Mouse (Mus musculus): ENCODE measurements around the gene Unc5a. TPM values are rescaled to one million over a fixed set of nuclear protein-coding genes. Genes with fewer than 3 reads are reported as not detected.
A peak's percentile ranks its signal among the peaks of the same experiment; 100 is the strongest.

Unc5a gene
- total RNA-seq, 1 experiment from 2014 or later: 7.2 TPM

DNA sequence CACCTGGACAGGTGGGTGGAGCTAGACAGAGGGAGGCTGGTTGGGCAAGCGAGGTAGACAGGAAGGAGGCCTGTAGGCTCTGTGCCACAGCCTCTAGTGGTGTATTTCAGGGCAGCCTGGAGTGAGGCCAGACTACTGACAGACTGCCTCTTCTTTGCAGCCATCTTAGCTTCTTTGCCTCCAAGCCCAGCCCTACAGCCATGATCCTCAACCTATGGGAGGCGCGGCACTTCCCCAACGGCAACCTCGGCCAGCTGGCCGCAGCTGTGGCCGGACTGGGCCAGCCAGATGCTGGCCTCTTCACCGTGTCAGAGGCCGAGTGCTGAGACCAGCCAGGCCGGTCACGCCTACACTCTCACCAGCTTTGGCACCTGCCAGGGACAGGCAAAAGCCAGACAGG lies 55.4 kb downstream of the Unc5a start:
- DNase-seq: peak; percentile 36

DNA sequence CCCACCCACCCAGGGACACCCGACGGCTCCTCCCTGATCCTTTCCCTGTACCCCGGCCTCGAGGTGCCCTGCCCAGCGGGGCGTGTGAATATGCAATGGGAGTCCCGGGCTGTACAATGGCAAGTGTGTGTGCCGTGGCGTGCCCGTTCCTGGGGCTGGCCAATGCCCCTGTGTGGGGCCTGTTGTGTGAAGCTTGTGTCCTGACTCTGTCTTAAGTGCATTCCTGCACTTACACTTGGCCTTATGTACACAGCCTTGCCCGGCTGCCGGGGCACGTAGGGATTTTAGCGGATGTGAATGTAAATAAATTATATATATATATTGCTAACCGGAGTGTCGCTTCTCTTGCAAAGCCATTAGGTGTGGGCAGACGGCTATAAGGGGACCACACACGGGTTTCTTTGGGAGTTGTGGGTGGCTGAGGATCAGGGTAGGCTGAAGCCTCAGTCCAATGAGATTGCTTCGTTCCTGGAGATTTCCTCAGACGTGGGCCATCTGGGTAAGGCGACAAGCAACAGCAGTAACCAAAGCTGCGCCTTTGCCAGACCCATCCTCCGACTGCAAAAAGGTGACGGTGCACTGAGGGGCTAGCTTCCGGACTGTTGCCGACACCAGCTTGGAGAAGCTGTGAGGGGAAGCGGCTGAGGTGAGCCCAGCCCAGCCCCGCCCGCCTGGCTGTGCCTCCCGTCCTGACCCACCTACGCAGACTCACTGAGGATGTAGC lies 56.6 kb downstream of the Unc5a start:
- DNase-seq: no peak

DNA sequence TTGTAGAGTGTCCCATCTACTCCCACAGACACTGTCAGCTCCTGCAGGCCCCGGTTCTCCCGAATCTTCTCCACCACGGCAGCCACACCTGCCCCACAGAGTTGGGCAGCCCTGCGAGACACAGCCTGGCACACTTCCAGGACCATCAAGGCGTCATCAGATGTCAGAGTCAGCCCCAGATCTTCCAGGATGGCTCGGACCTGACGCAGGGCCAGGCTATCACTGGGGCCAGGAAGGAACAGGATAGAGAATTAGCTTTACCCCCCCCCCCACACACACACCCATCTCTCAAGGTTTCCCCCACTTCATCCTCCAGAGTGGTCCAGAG lies 57.2 kb downstream of the Unc5a start:
- no peak for DNase-seq

DNA sequence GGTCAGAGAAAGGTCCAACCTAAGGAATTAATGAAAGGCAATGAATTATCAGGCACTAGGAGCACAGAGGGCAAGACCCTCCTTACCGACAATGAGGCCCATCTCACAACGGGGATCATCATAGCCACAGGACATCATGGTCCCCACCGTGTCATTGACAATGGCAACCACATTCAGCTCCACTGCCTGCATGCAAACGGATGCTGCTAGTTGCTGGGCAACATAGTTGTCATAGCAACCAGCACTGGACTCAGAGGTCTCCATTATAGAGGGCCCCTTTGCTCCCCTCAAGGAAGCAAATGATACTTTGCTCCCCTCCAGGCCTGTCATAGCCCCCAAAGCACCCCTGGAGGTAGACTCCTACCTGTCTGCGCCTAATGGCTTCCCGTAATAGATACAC lies 59.4 kb downstream of the Unc5a start:
- DNase-seq: no peak

DNA sequence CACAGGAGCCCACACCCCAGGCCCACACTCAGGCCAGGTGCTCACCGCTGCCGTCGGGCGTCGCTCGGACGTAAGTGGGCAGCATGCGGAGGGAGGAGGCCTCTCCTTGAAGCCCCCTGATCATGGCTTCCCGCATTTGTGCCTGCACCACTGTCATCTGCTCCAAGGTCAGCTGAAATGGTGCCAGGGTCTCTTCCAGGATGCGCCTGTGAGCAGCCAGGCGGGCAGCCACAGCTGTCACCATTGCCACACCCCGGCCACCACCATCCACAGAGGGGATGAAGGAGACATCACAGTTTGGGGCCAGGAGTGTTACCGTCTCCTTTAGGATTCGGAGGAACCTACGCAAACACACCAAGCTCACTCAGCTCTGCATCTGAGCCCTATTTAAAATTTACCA lies 61.9 kb downstream of the Unc5a start:
- DNase-seq: no peak

DNA sequence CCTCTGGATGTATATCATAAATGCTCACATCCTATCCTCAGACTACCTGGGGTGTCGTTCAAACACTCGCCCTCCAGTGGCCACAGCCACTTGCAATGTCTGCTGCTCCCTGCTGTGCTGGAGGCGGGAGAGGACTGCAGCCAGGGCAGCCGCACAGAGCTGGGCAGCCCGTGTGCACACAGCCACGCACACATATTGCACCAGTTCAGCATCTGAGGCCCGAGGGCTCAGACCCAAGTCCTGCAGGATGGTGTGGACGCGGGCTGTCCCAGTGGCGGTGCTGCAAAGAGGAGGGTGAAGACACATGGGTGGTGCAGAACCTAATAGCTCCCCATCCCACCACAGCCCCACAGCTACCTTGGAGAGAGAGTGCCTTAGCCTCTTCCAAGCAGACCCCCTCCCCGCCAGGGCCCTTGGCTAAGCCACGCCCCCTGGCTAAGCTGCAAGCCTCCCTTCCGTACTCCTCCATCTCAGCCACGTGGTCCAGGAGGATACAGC lies 62.8 kb downstream of the Unc5a start:
- no peak for DNase-seq

DNA sequence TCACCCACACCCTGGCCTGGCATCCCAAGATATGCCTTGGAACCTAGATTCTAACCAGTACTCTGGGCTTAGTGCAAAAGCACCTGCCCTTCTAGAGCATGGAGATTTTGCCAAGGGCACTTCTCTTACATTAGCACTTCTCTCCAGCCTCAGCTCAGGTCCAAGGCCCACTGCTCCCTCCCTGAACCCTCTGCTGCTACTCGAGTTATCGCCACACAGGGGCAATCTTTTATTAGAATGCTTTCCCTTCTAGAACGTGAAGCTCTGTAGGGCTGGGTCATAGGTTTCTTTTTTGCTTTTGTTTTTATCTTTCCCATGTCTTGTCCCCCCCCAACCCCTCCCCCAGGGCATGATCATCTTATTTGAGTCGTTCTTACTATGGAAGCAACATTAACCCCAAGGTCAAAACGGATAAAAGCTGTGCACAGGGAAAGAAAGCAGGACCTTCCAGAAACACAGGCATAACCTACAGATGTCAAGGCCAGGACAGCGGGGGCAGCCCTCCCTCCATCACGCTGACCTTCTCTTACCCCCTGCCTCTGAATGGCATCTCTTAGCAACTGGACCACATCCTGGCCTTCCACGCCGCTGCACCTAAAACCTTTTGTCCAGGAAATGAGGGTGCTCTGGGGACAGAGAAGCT lies 64.6 kb downstream of the Unc5a start:
- DNase-seq: peak; percentile 49

DNA sequence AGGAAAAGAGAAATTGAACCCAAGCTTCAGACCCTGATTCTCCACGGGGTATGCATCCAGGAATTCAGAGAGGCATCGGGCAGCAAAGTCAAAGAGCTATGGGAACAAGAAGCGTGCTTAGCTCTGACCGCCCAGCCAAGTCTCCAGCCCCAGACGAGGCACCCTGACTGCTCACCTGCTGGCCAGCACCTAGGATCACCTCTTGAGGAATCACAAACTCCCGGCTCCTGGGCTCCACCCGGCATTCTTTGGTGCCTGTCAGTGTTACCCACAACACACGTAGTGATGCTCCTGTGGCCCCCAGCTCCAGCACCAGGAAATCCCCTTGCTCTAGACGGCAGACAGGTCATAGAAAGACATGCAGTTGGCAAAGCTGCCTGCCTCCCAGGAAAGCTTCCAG lies 65.2 kb downstream of the Unc5a start:
- no peak for DNase-seq

DNA sequence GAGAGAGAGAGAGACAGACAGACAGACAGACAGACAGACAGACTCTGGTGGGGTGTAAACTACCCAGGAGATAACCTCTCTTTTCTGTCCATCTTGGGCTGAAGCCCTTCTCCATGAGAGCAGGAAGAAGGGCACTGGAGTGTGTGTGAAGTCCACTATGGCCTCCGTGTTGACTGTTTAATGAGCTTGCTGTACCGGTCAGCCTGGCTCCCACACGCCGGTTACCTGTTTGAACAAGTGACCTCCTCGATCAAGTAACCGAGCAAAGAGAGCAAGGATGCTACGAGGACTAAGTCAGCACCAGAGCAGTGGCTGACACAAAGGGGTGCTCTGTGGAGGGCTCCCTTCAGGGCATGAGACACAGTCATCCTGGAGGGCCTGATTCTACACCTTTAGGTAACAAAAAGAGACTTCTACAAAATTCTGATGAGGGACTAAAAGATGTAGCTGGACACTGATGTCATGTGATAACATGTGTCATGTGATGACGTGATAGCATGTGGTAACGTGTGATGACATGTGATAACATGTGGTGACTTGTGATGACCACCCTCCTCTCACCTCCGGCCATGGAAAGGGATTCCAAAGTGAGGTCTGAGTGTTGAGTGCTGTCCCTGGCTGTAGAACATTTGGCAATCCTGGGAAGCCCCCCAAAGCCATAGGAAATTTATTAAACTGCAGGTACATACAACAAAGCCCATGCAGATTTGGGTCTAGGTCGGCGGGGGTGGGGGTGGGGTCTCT lies 68.1 kb downstream of the Unc5a start:
- no peak for DNase-seq

DNA sequence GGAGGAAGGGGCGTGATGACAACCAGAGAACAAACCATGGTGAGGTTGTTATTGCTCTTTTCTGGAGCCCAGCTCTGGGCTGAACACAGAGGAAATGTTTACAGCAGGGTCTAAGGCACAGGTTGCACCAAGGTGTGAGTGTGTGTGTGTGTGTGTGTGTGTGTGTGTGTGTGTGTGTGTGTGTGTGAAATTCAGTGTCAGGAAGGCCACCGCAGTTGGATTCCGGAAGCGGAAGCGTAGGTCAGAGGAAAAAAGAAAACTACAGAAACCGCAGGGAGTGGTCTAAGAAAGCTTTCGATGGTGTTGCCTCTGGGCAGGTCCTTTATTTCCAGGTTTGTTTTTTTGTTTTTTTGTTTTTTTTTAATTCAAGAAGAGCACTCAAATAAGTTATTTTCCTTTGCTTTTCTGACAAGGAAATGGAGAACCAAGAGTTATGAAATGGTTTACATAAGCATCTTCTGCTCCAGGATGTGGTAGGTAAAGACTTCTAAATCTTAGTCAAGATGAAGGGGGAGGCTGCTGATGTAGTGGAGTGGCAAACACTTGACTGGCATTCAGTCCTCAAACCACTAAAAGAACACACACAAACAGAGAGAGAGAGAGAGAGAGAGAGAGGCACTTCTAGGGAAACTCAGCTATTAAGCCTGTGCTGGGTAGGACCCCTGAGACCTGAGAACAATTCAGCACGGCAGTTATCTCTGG lies 68.8 kb downstream of the Unc5a start:
- no peak for DNase-seq

DNA sequence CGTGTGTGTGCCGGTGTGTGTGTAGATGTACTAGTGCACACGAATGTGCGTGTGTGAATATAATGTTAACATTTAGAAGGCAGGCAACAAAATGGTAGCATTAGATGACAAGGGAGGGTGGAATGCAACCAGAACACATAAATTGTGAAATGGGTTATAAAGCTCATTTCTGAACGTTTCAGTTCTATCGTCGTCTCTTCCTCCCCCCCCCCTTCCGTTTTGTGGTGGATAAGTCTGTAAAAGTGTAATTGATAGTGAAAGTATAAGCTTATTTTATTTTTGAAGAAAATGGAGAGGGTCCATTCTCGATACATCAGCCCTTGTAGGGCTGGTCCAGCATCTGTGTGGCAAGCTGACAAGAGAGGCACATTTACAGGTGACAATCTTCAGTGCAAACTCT lies 69.5 kb downstream of the Unc5a start:
- DNase-seq: no peak

DNA sequence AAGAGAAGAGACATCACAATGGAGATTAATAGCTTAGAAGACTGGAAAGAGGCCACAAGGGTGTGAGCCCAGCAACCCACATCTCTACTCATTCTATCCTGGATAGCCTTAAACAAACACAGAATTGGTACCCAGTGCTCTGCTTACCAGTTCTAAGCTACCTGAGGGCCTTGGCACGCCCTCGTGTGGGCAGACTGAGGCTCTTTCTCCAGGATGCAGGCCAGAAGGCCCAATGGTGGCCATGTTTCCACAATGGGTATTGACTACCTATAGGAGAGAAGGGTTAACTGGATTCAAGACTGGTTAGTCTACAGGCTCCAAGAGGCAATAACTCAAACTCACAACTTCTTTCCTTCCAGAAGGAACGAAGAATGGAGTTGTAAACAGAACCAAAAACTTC lies 70.0 kb downstream of the Unc5a start:
- no peak for DNase-seq

DNA sequence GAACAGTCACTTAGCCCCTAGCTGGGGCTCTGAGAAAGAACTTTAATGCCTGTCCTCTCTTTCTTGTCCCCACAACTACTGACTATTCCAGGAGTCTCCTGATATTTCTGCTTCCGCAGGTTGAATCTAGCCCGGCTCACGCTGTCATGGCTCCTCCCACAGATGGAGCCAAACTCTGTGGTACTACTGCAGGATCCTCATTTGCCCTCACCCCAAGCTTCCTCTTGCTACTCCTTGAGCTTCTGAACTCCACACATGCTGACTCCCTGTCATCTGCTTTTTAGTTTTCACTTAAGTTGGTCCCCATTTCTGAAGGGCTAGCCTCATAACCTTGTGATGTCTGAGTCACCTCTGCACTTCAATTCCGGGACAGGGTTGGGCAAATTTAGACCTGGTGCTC lies 70.8 kb downstream of the Unc5a start:
- DNase-seq: no peak

DNA sequence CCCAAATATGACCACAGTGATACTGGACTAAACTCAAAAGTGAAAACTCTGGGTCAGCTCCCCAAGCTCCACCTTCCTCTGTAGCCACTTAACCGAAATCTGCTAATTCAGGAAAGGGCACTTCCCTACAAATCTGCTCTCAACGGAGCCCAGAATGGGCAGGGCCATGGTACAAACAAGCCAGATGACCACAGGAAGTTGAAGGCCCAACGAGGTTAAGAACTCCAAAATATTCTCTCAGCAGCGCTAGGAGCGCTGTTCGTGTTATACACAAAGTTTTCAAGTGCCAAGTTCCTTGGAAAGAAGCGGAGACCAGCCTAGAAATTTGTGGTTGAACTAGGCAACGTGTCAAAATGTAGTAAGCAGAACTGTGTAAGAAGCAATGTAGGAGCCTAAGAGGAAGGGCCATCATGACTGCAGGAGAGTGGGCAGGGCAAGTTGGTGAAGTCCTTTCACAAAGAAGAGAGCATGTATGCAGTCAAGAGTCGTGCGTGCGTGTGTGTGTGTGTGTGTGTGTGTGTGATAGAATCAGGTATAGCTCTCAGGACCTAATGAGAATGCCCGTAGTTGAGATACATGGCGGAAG lies 72.1 kb downstream of the Unc5a start, which contains the start of gene Hk3:
TSS of gene Hk3 (minus strand) at position 192 of the 586 bp plus-strand sequence.
- DNase-seq: no peak

DNA sequence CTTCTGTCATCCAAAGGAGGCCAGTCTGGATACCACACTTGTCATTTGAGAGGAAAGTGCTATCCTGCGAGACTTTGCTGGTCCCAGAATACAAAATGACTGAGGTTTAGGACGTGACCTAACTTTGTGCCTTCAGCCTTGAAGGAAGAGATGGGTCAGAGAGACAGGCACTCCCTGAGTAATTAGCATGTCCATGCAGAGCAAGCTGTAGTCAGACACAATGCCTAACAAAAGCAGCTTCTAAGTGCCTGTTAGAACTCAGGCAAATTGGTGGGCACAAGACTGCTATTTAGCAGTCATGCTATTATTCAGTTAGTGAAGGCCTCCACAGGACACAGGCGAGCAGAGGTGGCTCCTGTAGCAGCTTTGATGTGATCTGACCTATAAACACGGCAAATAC lies 73.0 kb downstream of the Unc5a start:
- no peak for DNase-seq

DNA sequence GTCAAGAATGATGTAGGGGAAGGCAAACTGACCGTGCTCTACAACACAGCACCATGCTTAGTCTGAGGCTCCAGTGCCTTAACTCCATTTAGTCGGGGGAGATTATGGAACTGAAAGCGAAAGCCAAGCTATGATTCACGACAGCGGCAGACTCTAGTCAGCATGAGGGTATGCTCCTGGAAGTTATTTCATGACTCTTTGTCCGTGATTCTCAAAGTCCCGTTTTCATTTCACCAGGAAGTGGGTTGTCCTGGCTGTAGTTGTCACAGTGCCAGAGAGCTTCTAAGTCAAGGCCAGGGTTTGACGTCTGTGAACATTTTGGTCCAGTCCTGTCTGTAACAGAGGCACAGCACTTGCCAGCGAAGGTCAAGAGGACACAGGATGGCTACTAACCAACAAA lies 73.5 kb downstream of the Unc5a start:
- peak; percentile 83 for DNase-seq

DNA sequence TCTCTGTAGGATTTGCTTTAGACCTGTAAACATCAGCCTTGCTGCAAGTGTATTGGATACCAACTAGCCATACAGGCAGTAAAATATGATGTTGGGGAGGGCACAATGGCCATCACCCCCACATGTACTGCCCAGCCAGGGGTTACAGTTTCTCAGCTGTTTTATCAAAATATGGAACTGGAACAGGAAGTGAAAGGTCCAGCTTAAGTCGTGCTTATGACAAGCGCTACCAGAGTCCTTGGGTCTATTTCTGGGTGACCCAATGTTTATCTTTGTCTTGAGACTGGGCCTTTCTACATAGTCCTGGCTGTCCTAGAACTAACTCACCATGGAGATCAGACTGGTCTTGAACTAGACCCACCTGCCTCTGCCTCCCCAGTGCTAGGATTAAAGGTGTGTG lies 75.0 kb downstream of the Unc5a start:
- DNase-seq: no peak

DNA sequence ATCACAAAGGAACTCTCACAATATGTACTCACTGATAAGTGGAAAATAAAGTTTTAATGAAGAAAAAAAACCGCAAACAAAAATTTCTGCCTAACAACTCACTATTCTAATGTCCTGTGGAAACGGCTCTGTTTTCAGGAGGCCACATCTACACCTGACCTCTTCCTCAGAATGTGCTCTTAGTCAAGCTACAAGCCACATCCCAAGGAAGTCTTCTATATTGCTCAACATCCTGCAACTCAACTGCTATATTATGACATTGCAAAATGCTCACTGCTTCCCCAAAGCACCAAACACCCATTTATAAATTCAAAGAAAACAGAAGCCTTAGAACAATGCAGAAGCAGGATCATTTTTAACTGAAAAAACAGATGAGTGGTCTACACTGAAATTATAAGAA lies 90.8 kb downstream of the Unc5a start:
- no peak for DNase-seq

DNA sequence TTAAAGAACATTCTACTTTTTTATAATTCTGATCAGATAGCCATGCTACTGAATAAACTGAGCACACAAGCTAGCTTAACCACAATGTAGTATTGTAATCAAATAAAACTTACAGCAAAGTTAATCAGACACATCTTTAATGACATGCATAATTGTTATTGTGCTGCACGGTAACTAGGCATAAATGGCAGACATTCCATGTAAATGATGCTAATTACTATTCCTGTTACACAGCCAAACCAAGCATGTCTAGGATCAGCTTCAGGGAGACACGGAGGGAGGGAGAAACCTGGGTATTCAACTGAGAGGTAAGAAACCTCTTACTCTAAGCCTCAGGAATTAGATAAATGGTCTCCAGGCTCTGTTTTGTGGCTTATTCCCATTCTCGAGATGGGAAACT lies 98.5 kb downstream of the Unc5a start:
- DNase-seq: no peak

All from adrenal gland, postnatal 14 days (tissue).